Mouse (Mus musculus): Measurements from ENCODE around the gene Gm42957. TPM values are rescaled to one million over a fixed set of nuclear protein-coding genes. Genes with fewer than 3 reads are reported as not detected.
"Not testable (repeated sequence)": the region's sequence is repeated elsewhere in the genome, so short reads cannot be mapped to it uniquely, and the experiment has no call there.

The Gm42957 gene
- total and polyA plus RNA-seq, 2 experiments from 2014 or later: 0.05 to 0.44 TPM

- DNase-seq (ENCODE audit: low spot score) (no peak), ATAC-seq (ENCODE audit: low FRiP score) (no peak)
- no peak for TF ChIP-seq CTCF (IDR thresholded peaks at IDR 0.05)
- peaks cover 13% of the 10 kb centered on the region for H3K36me3 ChIP-seq (ENCODE audit: insufficient read depth, low read length)
- no peaks in the 10 kb centered on the region for H3K9me3 ChIP-seq (ENCODE audit: low read length)
- no peaks in the 10 kb centered on the region for H3K4me1 ChIP-seq (ENCODE audit: insufficient read depth, low read length)
- no peak overlapping the region for H3K4me3 ChIP-seq (ENCODE audit: low read depth, low read length)
- H3K9ac ChIP-seq (replicated peaks; ENCODE audit: low read length, poor library complexity, severe bottlenecking): no peak overlapping the region
- H3K27me3 ChIP-seq (ENCODE audit: insufficient read depth, low read length): no peaks in the 10 kb centered on the region
- H3K4me2 ChIP-seq (ENCODE audit: low read depth, low read length, poor library complexity, severe bottlenecking): no peak overlapping the region
- WGBS: 84% methylated on average over 3 of the region's 3 CpGs
- H3K27ac ChIP-seq (ENCODE audit: low read depth, low read length): no peak overlapping the region
Measured at GRCm38 (mm10) chr3:96647365-96647764, 12.1 kb downstream of the Gm42957 start.

- Histone ChIP-seq H3K9me3 (ENCODE audit: low read length) (no peaks in the 10 kb centered on the region), H3K4me2 (ENCODE audit: low read depth, low read length, poor library complexity, severe bottlenecking) (no peak overlapping the region), H3K27ac (ENCODE audit: low read depth, low read length) (no peak overlapping the region), H3K4me3 (ENCODE audit: low read depth, low read length) (no peak overlapping the region), H3K4me1 (ENCODE audit: insufficient read depth, low read length) (peaks cover 5% of the 10 kb centered on the region; the same call in 1 of the 2 replicates), H3K9ac (replicated peaks; ENCODE audit: low read length, poor library complexity, severe bottlenecking) (no peak overlapping the region), H3K27me3 (ENCODE audit: insufficient read depth, low read length) (no peaks in the 10 kb centered on the region), H3K36me3 (ENCODE audit: insufficient read depth, low read length) (peaks cover 6% of the 10 kb centered on the region)
- no peak for DNase-seq (ENCODE audit: low spot score)
- 90% methylated on average over 2 of the region's 2 CpGs for WGBS
- no peak for ATAC-seq (ENCODE audit: low FRiP score)
- no peak for TF ChIP-seq CTCF (IDR thresholded peaks at IDR 0.05)
Measured at GRCm38 (mm10) chr3:96660901-96661300, 25.6 kb downstream of the Gm42957 start.

- Histone ChIP-seq H3K36me3 (ENCODE audit: insufficient read depth, low read length) (no peaks in the 10 kb centered on the region; the same call in 1 of the 2 replicates), H3K9ac (replicated peaks; ENCODE audit: low read length, poor library complexity, severe bottlenecking) (peak overlapping the region; percentile 0; the same call in 1 of the 2 replicates), H3K4me3 (ENCODE audit: low read depth, low read length) (peak overlapping the region; percentile 27; the same call in 1 of the 2 replicates), H3K27ac (ENCODE audit: low read depth, low read length) (peak overlapping the region; percentile 59), H3K4me1 (ENCODE audit: insufficient read depth, low read length) (peaks cover 5% of the 10 kb centered on the region; the same call in 1 of the 2 replicates), H3K27me3 (ENCODE audit: insufficient read depth, low read length) (no peaks in the 10 kb centered on the region), H3K4me2 (ENCODE audit: low read depth, low read length, poor library complexity, severe bottlenecking) (peak overlapping the region; percentile 53), H3K9me3 (ENCODE audit: low read length) (no peaks in the 10 kb centered on the region)
- peak; percentile 32 for DNase-seq (ENCODE audit: low spot score)
- no peak for TF ChIP-seq CTCF (IDR thresholded peaks at IDR 0.05)
- WGBS: 43% methylated on average over 8 of the region's 8 CpGs
- ATAC-seq (ENCODE audit: low FRiP score): no peak
Measured at GRCm38 (mm10) chr3:96662731-96663316, 27.6 kb downstream of the Gm42957 start.

- DNase-seq (ENCODE audit: low spot score) (peak; percentile 88), ATAC-seq (ENCODE audit: low FRiP score) (peak; percentile 81)
- TF ChIP-seq CTCF (IDR thresholded peaks at IDR 0.05): peak; percentile 85
- Histone ChIP-seq H3K4me2 (ENCODE audit: low read depth, low read length, poor library complexity, severe bottlenecking) (peak overlapping the region; percentile 53), H3K27ac (ENCODE audit: low read depth, low read length) (peak overlapping the region; percentile 59), H3K4me3 (ENCODE audit: low read depth, low read length) (peak overlapping the region; percentile 27), H3K27me3 (ENCODE audit: insufficient read depth, low read length) (no peaks in the 10 kb centered on the region), H3K4me1 (ENCODE audit: insufficient read depth, low read length) (peaks cover 5% of the 10 kb centered on the region; the same call in 1 of the 2 replicates), H3K9me3 (ENCODE audit: low read length) (no peaks in the 10 kb centered on the region), H3K9ac (replicated peaks; ENCODE audit: low read length, poor library complexity, severe bottlenecking) (0 out of 2 replicates have a peak overlapping the region, but pooled peaks have one; percentile 0), H3K36me3 (ENCODE audit: insufficient read depth, low read length) (no peaks in the 10 kb centered on the region)
- WGBS: 5% methylated on average over 16 of the region's 18 CpGs
Measured at GRCm38 (mm10) chr3:96663432-96664239, 28.4 kb downstream of the Gm42957 start.

- not testable (repeated sequence) for H3K4me1 ChIP-seq (ENCODE audit: insufficient read depth, low read length); H3K9ac ChIP-seq (replicated peaks; ENCODE audit: low read length, poor library complexity, severe bottlenecking); DNase-seq (ENCODE audit: low spot score); H3K4me3 ChIP-seq (ENCODE audit: low read depth, low read length); ATAC-seq (ENCODE audit: low FRiP score); H3K27ac ChIP-seq (ENCODE audit: low read depth, low read length); H3K9me3 ChIP-seq (ENCODE audit: low read length); H3K36me3 ChIP-seq (ENCODE audit: insufficient read depth, low read length); H3K4me2 ChIP-seq (ENCODE audit: low read depth, low read length, poor library complexity, severe bottlenecking); H3K27me3 ChIP-seq (ENCODE audit: insufficient read depth, low read length)
- 95% methylated on average over 7 of the region's 7 CpGs for WGBS
Measured at GRCm38 (mm10) chr3:96665732-96666363, 30.6 kb downstream of the Gm42957 start.
